12 mouse cellular contexts compared by ENCODE assay signal in the genomic region with DNA sequence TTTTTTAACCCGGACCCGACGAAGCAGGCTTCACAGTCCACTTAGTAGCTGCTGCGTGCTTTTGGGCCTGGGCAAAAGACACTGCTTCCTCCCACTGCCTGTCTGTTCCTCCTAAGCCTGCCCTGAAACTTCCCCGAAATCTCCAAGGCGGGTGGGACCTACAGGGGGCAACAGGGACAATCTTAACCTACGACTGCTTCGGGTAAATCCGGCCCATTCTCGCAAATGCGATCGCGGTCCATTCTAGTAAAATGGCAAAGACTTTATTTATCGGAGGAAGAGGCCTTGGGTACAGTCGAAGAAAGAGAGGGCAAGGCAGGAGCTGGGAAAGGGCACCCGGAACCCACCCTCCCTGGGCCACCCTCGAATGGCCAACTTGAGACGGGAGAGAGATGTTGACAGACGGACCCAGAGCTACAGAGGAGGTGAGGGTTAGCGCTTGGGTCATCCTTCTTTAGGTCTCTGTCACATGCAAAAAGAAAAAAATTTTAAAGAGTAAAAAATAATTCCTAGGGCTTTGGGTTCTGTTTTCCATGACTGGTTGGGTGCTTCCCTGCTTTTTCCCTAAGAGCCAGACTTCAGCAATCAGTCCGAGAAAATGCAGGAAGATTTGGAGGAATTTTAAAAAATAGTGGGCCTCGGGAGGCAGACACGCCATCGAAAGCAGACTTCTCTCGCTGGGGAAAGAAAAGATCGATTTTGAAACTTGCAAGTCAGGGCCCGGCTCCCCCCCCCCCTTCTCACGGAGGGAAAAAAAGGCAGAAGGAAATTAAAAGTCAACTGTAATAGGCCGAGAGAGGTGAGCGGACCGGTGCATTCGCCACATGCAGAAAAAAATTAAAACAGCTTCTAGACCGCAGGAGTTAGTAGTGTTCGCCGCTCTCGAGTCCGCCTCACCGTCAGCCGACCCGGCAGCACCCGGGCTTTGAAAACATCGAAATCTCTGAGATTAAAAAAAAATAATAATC. TPM values are rescaled to one million over a fixed set of nuclear protein-coding genes. Genes with fewer than 3 reads are reported as not detected.
A peak's percentile ranks its signal among the peaks of the same experiment; 100 is the strongest.
DNase-seq lines count a peak whose midpoint lies in the region; ATAC-seq lines count a peak whose summit lies in the region.
"Had no signal": no experiment of that assay in that cellular context is flagged by ENCODE, and none has a peak within 500 bp of the region (broad histone marks: within the 10 kb centered on the region; RNA-seq: fewer than 3 reads in every experiment).

No protein-coding gene starts in this region.

- no peak overlapping the region for H3K27ac ChIP-seq in kidney, embryonic 15.5 days
- no peak overlapping the region for H3K27ac ChIP-seq in brown adipose tissue, adult 24 weeks (replicated peaks; ENCODE audit: low read depth, low read length)
- H3K27ac ChIP-seq in hindbrain, embryonic 11.5 days (ENCODE audit: low read depth, low read length) = peak overlapping the region; percentile 90

- WGBS in kidney, embryonic 15.5 days = 1% methylated on average over 42 of the region's 42 CpGs
- WGBS in hindbrain, embryonic 11.5 days = 1% methylated on average over 42 of the region's 42 CpGs

- H3K36me3 ChIP-seq in kidney, embryonic 15.5 days = no peaks in the 10 kb centered on the region
- no peaks in the 10 kb centered on the region for H3K36me3 ChIP-seq in hindbrain, embryonic 11.5 days (ENCODE audit: control insufficient read depth, insufficient read depth, low read length)
- H3K36me3 ChIP-seq: G1E had no signal

- no peaks in the 10 kb centered on the region for H3K9me3 ChIP-seq in kidney, embryonic 15.5 days (replicated peaks)
- H3K9me3 ChIP-seq in hindbrain, embryonic 11.5 days (ENCODE audit: control insufficient read depth, low read length) = no peaks in the 10 kb centered on the region

- peaks cover 100% of the 10 kb centered on the region for H3K27me3 ChIP-seq in kidney, embryonic 15.5 days
- peaks cover 88% of the 10 kb centered on the region for H3K27me3 ChIP-seq in hindbrain, embryonic 11.5 days (ENCODE audit: control insufficient read depth, insufficient read depth, low read length)

- no peak overlapping the region for H3K9ac ChIP-seq in kidney, embryonic 15.5 days
- H3K9ac ChIP-seq in hindbrain, embryonic 11.5 days (ENCODE audit: low read depth, low read length) = peak overlapping the region; percentile 65

- peak overlapping the region; percentile 23 for H3K4me3 ChIP-seq in kidney, embryonic 15.5 days (replicated peaks)
- 0 out of 2 replicates have a peak overlapping the region, but pooled peaks have one; percentile 3 for H3K4me3 ChIP-seq in brown adipose tissue, adult 24 weeks (ENCODE audit: insufficient read depth, low read depth, low read length)
- peak overlapping the region; percentile 42 for H3K4me3 ChIP-seq in hindbrain, embryonic 11.5 days (ENCODE audit: low read depth, low read length)

- no peak for DNase-seq in kidney, postnatal 10 days
- DNase-seq in hindbrain, embryonic 11.5 days (ENCODE audit: low spot score) = peak; percentile 62
- peak; percentile 62 for DNase-seq in neural tube, embryonic 10.5 days (ENCODE audit: extremely low spot score, low spot score)
- no peak for DNase-seq in left cerebral cortex, adult 9 months (ENCODE audit: low spot score in 2 of 2)
- no peak for DNase-seq in yolk sac, embryonic 10.5 days (ENCODE audit: low spot score)
- no peak for DNase-seq in right cerebral cortex, adult 18-20 months
- DNase-seq: kidney, postnatal 14 days; lung, adult 18-20 months; thymus, postnatal 14 days had no signal

- H3K4me1 ChIP-seq in kidney, embryonic 15.5 days = peaks cover 69% of the 10 kb centered on the region
- peaks cover 9% of the 10 kb centered on the region; the same call in 1 of the 2 replicates for H3K4me1 ChIP-seq in brown adipose tissue, adult 24 weeks (ENCODE audit: control insufficient read depth, insufficient read depth, insufficient read length, low read length)
- peaks cover 13% of the 10 kb centered on the region for H3K4me1 ChIP-seq in hindbrain, embryonic 11.5 days (replicated peaks; ENCODE audit: control insufficient read depth, insufficient read depth, low read length)

- peak overlapping the region; percentile 39; the same call in 1 of the 2 replicates for H3K4me2 ChIP-seq in kidney, embryonic 15.5 days
- peak overlapping the region; percentile 41 for H3K4me2 ChIP-seq in hindbrain, embryonic 11.5 days (replicated peaks; ENCODE audit: low read depth, low read length)

- no peak for ATAC-seq in kidney, embryonic 15.5 days (replicated peaks; ENCODE audit: low FRiP score)
- no peak for ATAC-seq in hindbrain, embryonic 11.5 days (ENCODE audit: low FRiP score)

RNA-seq across cellular contexts. Expression of a gene that starts 2.9 kb away (rescaled TPM):
- 0.06 and 0.14 TPM in 2 replicates for polyA plus RNA-seq in kidney, embryonic 15.5 days (2015; fragmentation: Nextera tagmentation; extraction: Ambion mirVana)
- 0.75 TPM in 1 of 2 replicates, not detected in the other for polyA plus RNA-seq in brown adipose tissue, adult 24 weeks (2012; ENCODE audit: insufficient read depth, insufficient read length, missing spikeins)
- 7.6 and 8.5 TPM in 2 replicates for polyA plus RNA-seq in hindbrain, embryonic 11.5 days (2014; fragmentation: Nextera tagmentation; extraction: Ambion mirVana)
- polyA plus RNA-seq: G1E had no signal

Comparison
In these comparisons a context has a peak if more than half of its experiments do, and no peak if none do; other contexts are left out.
1. DNase-seq: peak in hindbrain, embryonic 11.5 days (single experiment) and neural tube, embryonic 10.5 days (single experiment); none in kidney, postnatal 10 days (single experiment), left cerebral cortex, adult 9 months (0 of 2), yolk sac, embryonic 10.5 days (single experiment) and right cerebral cortex, adult 18-20 months (single experiment).
2. Peak in every context shown above with its lines, with median percentiles within 50 percentile points of each other: H3K4me3 ChIP-seq.